Mouse (Mus musculus): ENCODE measurements around the gene Dysf. TPM values are rescaled to one million over a fixed set of nuclear protein-coding genes. Genes with fewer than 3 reads are reported as not detected.

Dysf gene
- total RNA-seq, 2 experiments from 2014 or later, result 96.4 to 109 TPM

- no peak for DNase-seq
These were observed 111.5 kb downstream of the Dysf start for GRCm38 (mm10) chr6:84119731-84120530.

- no peak for DNase-seq
These were observed 116.2 kb downstream of the Dysf start for GRCm38 (mm10) chr6:84124609-84125008.

- no peak for DNase-seq
These were observed 116.7 kb downstream of the Dysf start for GRCm38 (mm10) chr6:84125101-84125500.

GRCm38 (mm10) chr6:84128229-84128628, 119.8 kb downstream of the Dysf start:
- no peak for DNase-seq

GRCm38 (mm10) chr6:84130867-84131266, 122.5 kb downstream of the Dysf start:
- no peak for DNase-seq

- no peak for DNase-seq
These were observed 123.1 kb downstream of the Dysf start for GRCm38 (mm10) chr6:84131539-84131938.

- DNase-seq, result no peak
These were observed 124.7 kb downstream of the Dysf start for GRCm38 (mm10) chr6:84133053-84133452.

- DNase-seq, result no peak
These were observed 125.8 kb downstream of the Dysf start for GRCm38 (mm10) chr6:84133996-84134721.

- DNase-seq, result peak; percentile 37
These were observed 126.5 kb downstream of the Dysf start for GRCm38 (mm10) chr6:84134722-84135394.

- DNase-seq, result no peak
These were observed 127.3 kb downstream of the Dysf start for GRCm38 (mm10) chr6:84135709-84136108.

- no peak for DNase-seq
These were observed 128.0 kb downstream of the Dysf start for GRCm38 (mm10) chr6:84136345-84136744.

GRCm38 (mm10) chr6:84139932-84140331, 131.5 kb downstream of the Dysf start:
- peak; percentile 88 for DNase-seq

GRCm38 (mm10) chr6:84142481-84142880, 134.1 kb downstream of the Dysf start:
- peak; percentile 53 for DNase-seq

- no peak for DNase-seq
These were observed 134.9 kb downstream of the Dysf start for GRCm38 (mm10) chr6:84143328-84143727.

- DNase-seq, result no peak
These were observed 136.0 kb downstream of the Dysf start for GRCm38 (mm10) chr6:84144393-84144792.

- no peak for DNase-seq
These were observed 139.0 kb downstream of the Dysf start for GRCm38 (mm10) chr6:84147206-84148004.

- DNase-seq, result no peak
These were observed 140.1 kb downstream of the Dysf start for GRCm38 (mm10) chr6:84148470-84148869.

GRCm38 (mm10) chr6:84154508-84154907, 146.1 kb downstream of the Dysf start:
- no peak for DNase-seq

- peak; percentile 35 for DNase-seq
These were observed 147.4 kb downstream of the Dysf start for GRCm38 (mm10) chr6:84155765-84156164.

GRCm38 (mm10) chr6:84156481-84157025, 148.2 kb downstream of the Dysf start:
- no peak for DNase-seq

GRCm38 (mm10) chr6:84159046-84159445, 150.7 kb downstream of the Dysf start:
- no peak for DNase-seq

- no peak for DNase-seq
These were observed 159.2 kb downstream of the Dysf start for GRCm38 (mm10) chr6:84167612-84168011.
